Mouse (Mus musculus): ENCODE data around the gene Btnl1. TPM values are rescaled to one million over a fixed set of nuclear protein-coding genes. Genes with fewer than 3 reads are reported as not detected.

The Btnl1 gene
- polyA plus RNA-seq, 1 experiment from 2014 or later: not detected

- Histone ChIP-seq H3K27me3 (ENCODE audit: control insufficient read depth, insufficient read depth, low read length) (no peaks in the 10 kb centered on the region; the same call in 1 of the 2 replicates), H3K9ac (replicated peaks; ENCODE audit: low read length) (no peak overlapping the region), H3K9me3 (replicated peaks; ENCODE audit: control insufficient read depth, low read length) (no peaks in the 10 kb centered on the region), H3K4me1 (ENCODE audit: control insufficient read depth, insufficient read depth, low read length) (no peaks in the 10 kb centered on the region), H3K4me3 (ENCODE audit: low read depth, low read length) (no peak overlapping the region), H3K4me2 (ENCODE audit: low read depth, low read length) (no peak overlapping the region), H3K27ac (replicated peaks; ENCODE audit: low read depth, low read length) (no peak overlapping the region), H3K36me3 (replicated peaks; ENCODE audit: control insufficient read depth, insufficient read depth, low read depth, low read length) (no peaks in the 10 kb centered on the region)
- 63% methylated on average over 6 of the region's 6 CpGs for WGBS
- ATAC-seq (replicated peaks; ENCODE audit: insufficient number of reproducible peaks, low FRiP score, low TSS enrichment, low read depth) (no peak), DNase-seq (ENCODE audit: low spot score) (no peak)
Measured at GRCm38 (mm10) chr17:34377450-34378209, 698 bp downstream of the Btnl1 start.

- no peak overlapping the region for H3K4me2 ChIP-seq (ENCODE audit: low read depth, low read length)
- ATAC-seq (replicated peaks; ENCODE audit: insufficient number of reproducible peaks, low FRiP score, low TSS enrichment, low read depth): no peak
Measured at GRCm38 (mm10) chr17:34378716-34379115, 1.8 kb downstream of the Btnl1 start.

GRCm38 (mm10) chr17:34379451-34379850, 2.5 kb downstream of the Btnl1 start:
- 85% methylated on average over 7 of the region's 7 CpGs for WGBS
- no peaks in the 10 kb centered on the region for H3K36me3 ChIP-seq (replicated peaks; ENCODE audit: control insufficient read depth, insufficient read depth, low read depth, low read length)
- H3K27me3 ChIP-seq (ENCODE audit: control insufficient read depth, insufficient read depth, low read length): no peaks in the 10 kb centered on the region; the same call in 1 of the 2 replicates
- H3K4me1 ChIP-seq (ENCODE audit: control insufficient read depth, insufficient read depth, low read length): no peaks in the 10 kb centered on the region
- H3K9ac ChIP-seq (replicated peaks; ENCODE audit: low read length): no peak overlapping the region
- no peak overlapping the region for H3K27ac ChIP-seq (replicated peaks; ENCODE audit: low read depth, low read length)
- no peak overlapping the region for H3K4me3 ChIP-seq (ENCODE audit: low read depth, low read length)
- H3K4me2 ChIP-seq (ENCODE audit: low read depth, low read length): no peak overlapping the region
- no peak for ATAC-seq (replicated peaks; ENCODE audit: insufficient number of reproducible peaks, low FRiP score, low TSS enrichment, low read depth)
- DNase-seq (ENCODE audit: low spot score): no peak
- no peaks in the 10 kb centered on the region for H3K9me3 ChIP-seq (replicated peaks; ENCODE audit: control insufficient read depth, low read length)

More at GRCm38 (mm10) chr17:34378716-34379115, 1.8 kb downstream of the Btnl1 start:
- 68% methylated on average over 2 of the region's 2 CpGs for WGBS
- Histone ChIP-seq H3K4me1 (ENCODE audit: control insufficient read depth, insufficient read depth, low read length) (no peaks in the 10 kb centered on the region), H3K27ac (replicated peaks; ENCODE audit: low read depth, low read length) (no peak overlapping the region), H3K36me3 (replicated peaks; ENCODE audit: control insufficient read depth, insufficient read depth, low read depth, low read length) (no peaks in the 10 kb centered on the region), H3K9me3 (replicated peaks; ENCODE audit: control insufficient read depth, low read length) (no peaks in the 10 kb centered on the region), H3K9ac (replicated peaks; ENCODE audit: low read length) (no peak overlapping the region), H3K27me3 (ENCODE audit: control insufficient read depth, insufficient read depth, low read length) (no peaks in the 10 kb centered on the region; the same call in 1 of the 2 replicates), H3K4me3 (ENCODE audit: low read depth, low read length) (no peak overlapping the region)
- DNase-seq (ENCODE audit: low spot score): no peak

GRCm38 (mm10) chr17:34381876-34382275, 4.9 kb downstream of the Btnl1 start:
- no peaks in the 10 kb centered on the region for H3K4me1 ChIP-seq (ENCODE audit: control insufficient read depth, insufficient read depth, low read length)
- no peaks in the 10 kb centered on the region for H3K9me3 ChIP-seq (replicated peaks; ENCODE audit: control insufficient read depth, low read length)
- DNase-seq (ENCODE audit: low spot score) (no peak), ATAC-seq (replicated peaks; ENCODE audit: insufficient number of reproducible peaks, low FRiP score, low TSS enrichment, low read depth) (no peak)
- WGBS: 83% methylated on average over 11 of the region's 11 CpGs
- H3K27ac ChIP-seq (replicated peaks; ENCODE audit: low read depth, low read length): no peak overlapping the region
- H3K4me3 ChIP-seq (ENCODE audit: low read depth, low read length): no peak overlapping the region
- no peak overlapping the region for H3K4me2 ChIP-seq (ENCODE audit: low read depth, low read length)
- no peaks in the 10 kb centered on the region for H3K36me3 ChIP-seq (replicated peaks; ENCODE audit: control insufficient read depth, insufficient read depth, low read depth, low read length)
- no peak overlapping the region for H3K9ac ChIP-seq (replicated peaks; ENCODE audit: low read length)
- no peaks in the 10 kb centered on the region; the same call in 1 of the 2 replicates for H3K27me3 ChIP-seq (ENCODE audit: control insufficient read depth, insufficient read depth, low read length)

- Histone ChIP-seq H3K27me3 (ENCODE audit: control insufficient read depth, insufficient read depth, low read length) (no peaks in the 10 kb centered on the region), H3K9ac (replicated peaks; ENCODE audit: low read length) (no peak overlapping the region), H3K4me1 (ENCODE audit: control insufficient read depth, insufficient read depth, low read length) (no peaks in the 10 kb centered on the region), H3K27ac (replicated peaks; ENCODE audit: low read depth, low read length) (no peak overlapping the region), H3K4me3 (ENCODE audit: low read depth, low read length) (no peak overlapping the region), H3K4me2 (ENCODE audit: low read depth, low read length) (no peak overlapping the region), H3K9me3 (replicated peaks; ENCODE audit: control insufficient read depth, low read length) (no peaks in the 10 kb centered on the region), H3K36me3 (replicated peaks; ENCODE audit: control insufficient read depth, insufficient read depth, low read depth, low read length) (no peaks in the 10 kb centered on the region)
- DNase-seq (ENCODE audit: low spot score) (peak; percentile 13), ATAC-seq (replicated peaks; ENCODE audit: insufficient number of reproducible peaks, low FRiP score, low TSS enrichment, low read depth) (no peak)
- WGBS: 75% methylated on average over 7 of the region's 7 CpGs
Measured at GRCm38 (mm10) chr17:34383212-34383611, 6.3 kb downstream of the Btnl1 start.

GRCm38 (mm10) chr17:34384699-34385098, 7.8 kb downstream of the Btnl1 start:
- no peak overlapping the region for H3K4me3 ChIP-seq (ENCODE audit: low read depth, low read length)

GRCm38 (mm10) chr17:34386656-34387055, 9.7 kb downstream of the Btnl1 start:
- Histone ChIP-seq H3K27ac (replicated peaks; ENCODE audit: low read depth, low read length) (no peak overlapping the region), H3K4me2 (ENCODE audit: low read depth, low read length) (no peak overlapping the region), H3K9ac (replicated peaks; ENCODE audit: low read length) (no peak overlapping the region), H3K27me3 (ENCODE audit: control insufficient read depth, insufficient read depth, low read length) (peaks cover 2% of the 10 kb centered on the region; the same call in 1 of the 2 replicates), H3K9me3 (replicated peaks; ENCODE audit: control insufficient read depth, low read length) (no peaks in the 10 kb centered on the region), H3K4me3 (ENCODE audit: low read depth, low read length) (no peak overlapping the region), H3K36me3 (replicated peaks; ENCODE audit: control insufficient read depth, insufficient read depth, low read depth, low read length) (no peaks in the 10 kb centered on the region), H3K4me1 (ENCODE audit: control insufficient read depth, insufficient read depth, low read length) (no peaks in the 10 kb centered on the region)
- ATAC-seq (replicated peaks; ENCODE audit: insufficient number of reproducible peaks, low FRiP score, low TSS enrichment, low read depth) (no peak), DNase-seq (ENCODE audit: low spot score) (no peak)
- 68% methylated on average over 2 of the region's 2 CpGs for WGBS

More at GRCm38 (mm10) chr17:34384699-34385098, 7.8 kb downstream of the Btnl1 start:
- ATAC-seq (replicated peaks; ENCODE audit: insufficient number of reproducible peaks, low FRiP score, low TSS enrichment, low read depth) (no peak), DNase-seq (ENCODE audit: low spot score) (no peak)
- Histone ChIP-seq H3K4me2 (ENCODE audit: low read depth, low read length) (no peak overlapping the region), H3K36me3 (replicated peaks; ENCODE audit: control insufficient read depth, insufficient read depth, low read depth, low read length) (no peaks in the 10 kb centered on the region), H3K4me1 (ENCODE audit: control insufficient read depth, insufficient read depth, low read length) (no peaks in the 10 kb centered on the region), H3K9ac (replicated peaks; ENCODE audit: low read length) (no peak overlapping the region), H3K27me3 (ENCODE audit: control insufficient read depth, insufficient read depth, low read length) (no peaks in the 10 kb centered on the region), H3K9me3 (replicated peaks; ENCODE audit: control insufficient read depth, low read length) (no peaks in the 10 kb centered on the region), H3K27ac (replicated peaks; ENCODE audit: low read depth, low read length) (no peak overlapping the region)
- WGBS: 73% methylated on average over 3 of the region's 3 CpGs

- no peak for ATAC-seq (replicated peaks; ENCODE audit: insufficient number of reproducible peaks, low FRiP score, low TSS enrichment, low read depth)
- Histone ChIP-seq H3K27me3 (ENCODE audit: control insufficient read depth, insufficient read depth, low read length) (peaks cover 3% of the 10 kb centered on the region; the same call in 1 of the 2 replicates), H3K4me3 (ENCODE audit: low read depth, low read length) (no peak overlapping the region), H3K4me1 (ENCODE audit: control insufficient read depth, insufficient read depth, low read length) (no peaks in the 10 kb centered on the region), H3K27ac (replicated peaks; ENCODE audit: low read depth, low read length) (no peak overlapping the region), H3K4me2 (ENCODE audit: low read depth, low read length) (no peak overlapping the region), H3K9ac (replicated peaks; ENCODE audit: low read length) (no peak overlapping the region), H3K36me3 (replicated peaks; ENCODE audit: control insufficient read depth, insufficient read depth, low read depth, low read length) (no peaks in the 10 kb centered on the region), H3K9me3 (replicated peaks; ENCODE audit: control insufficient read depth, low read length) (no peaks in the 10 kb centered on the region)
- peak; percentile 44 for DNase-seq (ENCODE audit: low spot score)
- WGBS: 36% methylated on average over 4 of the region's 4 CpGs
Measured at GRCm38 (mm10) chr17:34388513-34388912, 11.6 kb downstream of the Btnl1 start.
